Mouse (Mus musculus) lung, postnatal 0 days (tissue): ENCODE results near the gene Fshr.

Source experiments
- CTCF ChIP-seq: IDR thresholded peaks from 2 replicates; pipeline ENCODE4 v1.5.1; 2016; ENCODE audit warnings: antibody characterized with exemption, mild to moderate bottlenecking
- EP300 ChIP-seq: IDR thresholded peaks from 2 replicates; pipeline ENCODE4 v1.6.1; 2016; ENCODE audit warnings: antibody characterized with exemption, mild to moderate bottlenecking, control low read depth

DNA sequence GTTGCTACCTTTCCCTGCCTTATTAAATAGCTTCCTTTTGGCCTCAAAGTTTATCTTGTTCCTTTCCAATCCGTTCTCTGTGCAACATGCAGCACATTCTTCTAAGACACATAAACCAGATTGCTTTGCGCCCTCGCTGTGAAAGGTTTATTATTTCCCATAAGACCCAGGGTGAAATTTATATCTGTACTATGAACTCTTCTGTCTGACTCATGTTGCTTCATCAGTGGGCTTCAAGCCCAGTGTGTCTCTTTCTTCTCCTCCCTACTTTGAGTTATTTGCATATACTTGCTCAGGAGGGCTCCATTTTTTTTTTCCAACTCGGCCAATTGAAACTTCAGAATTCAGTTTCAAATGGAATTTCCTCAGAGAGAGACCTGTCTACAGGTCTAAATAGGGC lies 183.5 kb downstream of the Fshr start:
- TF ChIP-seq CTCF (no peak), EP300 (no peak)
